Mouse (Mus musculus) liver (tissue): ENCODE results near the gene Hint3.
A peak's percentile ranks its signal among the peaks of the same experiment; 100 is the strongest.
"Not testable (repeated sequence)": the region's sequence is repeated elsewhere in the genome, so short reads cannot be mapped to it uniquely, and the experiment has no call there.

Experiments used
- DNase-seq: peaks from one replicate; pipeline ENCODE4 v3.0.0-alpha.2; 2020; ENCODE audit warnings: mixed read lengths

Hint3 gene

DNA sequence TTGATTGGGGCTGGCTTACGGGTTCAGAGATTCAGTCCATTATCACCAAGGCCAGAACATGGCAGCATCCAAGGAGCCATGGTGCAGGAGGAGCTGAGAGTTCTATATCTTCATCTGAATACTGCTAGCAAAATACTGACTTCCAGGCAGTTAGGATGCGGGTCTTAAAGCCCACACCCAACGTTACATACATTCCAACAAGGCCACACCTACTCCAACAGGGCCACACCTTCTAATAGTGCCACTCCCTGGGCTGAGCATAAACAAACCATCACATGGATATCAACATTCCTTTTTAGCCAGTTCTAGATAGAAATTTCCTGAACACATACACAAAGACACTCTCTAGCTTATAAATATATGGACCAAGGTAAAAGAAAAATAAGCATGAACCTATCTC is at the start of gene Hint3:
Hint3 (minus strand) TSS at position 120 of the 400 bp plus-strand sequence.
- no peak for DNase-seq

DNA sequence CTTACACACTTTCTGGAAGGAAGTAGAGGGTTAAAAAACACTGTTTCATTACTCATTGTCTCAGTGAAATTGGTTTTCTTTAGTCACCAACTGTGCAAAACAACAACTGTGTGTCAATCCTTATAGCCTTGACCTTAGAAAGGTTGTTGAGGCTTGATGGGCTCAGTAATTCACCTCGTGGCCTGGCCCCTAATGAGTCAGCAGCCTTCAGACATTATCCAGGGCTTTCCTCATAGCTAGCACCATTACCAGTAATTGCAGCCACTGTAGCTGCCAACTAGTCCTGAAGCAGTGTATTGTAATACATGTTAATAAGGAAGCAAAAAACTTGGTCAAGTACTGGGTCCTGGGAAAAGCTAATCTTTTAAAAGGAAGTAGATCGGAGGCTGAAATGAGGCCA is 48.6 kb upstream of the Hint3 start:
- no peak for DNase-seq

DNA sequence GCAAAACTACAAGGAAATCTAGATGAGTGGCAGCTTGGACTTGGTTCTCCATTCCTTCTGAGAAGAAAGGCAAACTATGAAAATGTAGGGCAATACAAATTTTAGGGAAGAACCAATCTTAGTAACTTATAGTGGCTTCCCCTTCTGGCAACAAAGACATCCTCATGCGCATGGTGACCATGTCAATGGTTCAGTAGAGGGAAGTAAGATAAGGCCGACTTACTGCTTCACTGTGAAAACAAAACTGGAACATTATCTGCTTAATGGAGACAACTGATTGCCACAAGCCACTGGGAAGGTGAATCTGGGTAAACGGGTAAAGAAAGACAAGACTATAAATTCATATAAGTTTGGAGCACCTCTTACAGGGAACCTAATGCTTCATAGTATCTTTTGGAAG is 45.4 kb upstream of the Hint3 start:
- no peak for DNase-seq

DNA sequence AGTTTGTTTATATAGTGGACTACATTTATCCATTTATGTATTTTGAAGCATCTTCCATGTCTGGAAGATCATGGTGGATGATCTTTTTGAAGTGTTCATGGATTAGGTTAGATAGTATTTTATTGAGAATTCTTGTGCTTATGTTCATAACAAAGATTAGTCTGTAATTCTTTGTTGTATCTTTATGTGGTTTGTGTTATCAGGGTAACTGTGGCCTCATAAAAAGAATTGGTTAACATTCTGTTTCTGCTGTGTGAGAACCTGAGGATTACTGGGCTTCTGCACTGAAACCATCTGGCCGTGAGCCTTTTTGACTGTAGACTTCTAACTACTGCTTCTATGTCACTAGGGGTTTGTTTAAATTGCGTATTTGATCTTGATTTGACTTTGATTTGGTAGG is 37.1 kb upstream of the Hint3 start:
- DNase-seq, result no peak

DNA sequence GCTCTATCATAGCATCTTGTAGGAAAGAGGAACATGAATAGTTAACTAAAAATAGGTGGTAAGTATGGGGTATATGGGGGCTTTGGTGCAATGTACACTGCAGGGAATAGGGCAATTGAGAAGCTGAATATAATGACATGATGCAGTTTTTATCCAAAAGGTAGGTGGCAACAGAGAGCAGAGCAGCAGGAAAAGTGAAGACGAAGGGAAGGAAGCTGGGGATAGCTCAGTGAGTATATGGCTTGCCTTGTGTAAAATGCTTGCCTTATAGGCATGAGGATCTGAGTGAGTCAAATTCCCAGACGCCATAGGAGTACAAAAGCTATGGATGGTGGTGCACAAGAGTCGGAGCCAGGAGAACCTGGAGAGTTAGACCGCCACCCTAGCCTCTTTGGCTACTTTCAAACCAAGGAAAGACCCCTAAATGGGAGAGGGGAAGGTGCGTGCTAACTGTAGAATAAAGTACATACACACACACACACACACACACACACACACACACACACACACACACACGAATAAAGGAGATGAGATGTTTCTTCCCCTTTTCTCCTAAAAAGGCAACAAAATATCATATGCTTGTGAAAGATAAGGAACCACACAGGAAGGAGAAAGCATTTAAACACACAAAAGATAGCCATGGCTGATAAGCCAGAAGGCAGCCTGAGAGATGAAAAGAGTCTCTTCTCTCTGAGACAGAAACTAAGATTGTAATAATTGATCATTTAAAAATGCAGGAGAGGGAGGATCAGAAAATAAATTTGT is 31.3 kb upstream of the Hint3 start:
- DNase-seq, result no peak

DNA sequence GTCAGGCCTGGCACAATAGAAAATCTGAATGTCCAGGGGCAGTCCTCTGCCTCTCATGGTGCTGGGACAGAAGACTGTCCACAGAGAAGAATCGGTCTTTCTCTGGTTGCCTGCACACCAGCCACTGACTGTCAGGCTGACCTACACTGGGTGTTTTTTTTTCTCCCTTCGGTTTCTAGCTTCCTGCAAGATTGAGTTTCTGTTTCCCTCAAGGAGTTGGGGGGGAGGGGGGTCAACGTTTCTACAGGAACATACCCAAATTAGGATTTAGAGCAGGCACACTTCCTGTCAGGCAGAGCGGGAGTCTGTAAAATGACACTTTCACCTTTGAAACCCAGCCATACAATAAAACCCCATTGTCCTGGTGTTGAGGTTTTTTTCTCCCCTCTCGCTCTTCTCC is 26.2 kb upstream of the Hint3 start:
- peak; percentile 31 for DNase-seq

DNA sequence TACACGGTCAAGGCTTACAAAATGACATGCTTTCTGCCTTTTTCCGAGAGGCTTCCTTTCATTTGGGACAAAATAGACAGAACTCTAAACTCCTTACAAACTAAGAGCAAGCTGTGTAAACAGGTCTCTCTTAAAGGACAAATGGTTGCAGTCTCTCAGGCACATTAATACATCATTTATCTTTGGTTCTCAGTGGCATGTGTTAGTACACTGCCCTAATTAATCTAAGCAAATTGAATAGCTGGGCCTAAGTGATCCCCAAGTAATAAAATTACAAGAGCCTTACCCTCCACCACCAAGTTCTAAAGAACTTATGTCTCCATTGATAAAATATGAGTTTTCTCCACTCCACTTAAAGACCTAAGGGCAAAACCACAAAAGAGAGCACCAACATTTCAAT is 18.2 kb upstream of the Hint3 start:
- DNase-seq, result no peak

DNA sequence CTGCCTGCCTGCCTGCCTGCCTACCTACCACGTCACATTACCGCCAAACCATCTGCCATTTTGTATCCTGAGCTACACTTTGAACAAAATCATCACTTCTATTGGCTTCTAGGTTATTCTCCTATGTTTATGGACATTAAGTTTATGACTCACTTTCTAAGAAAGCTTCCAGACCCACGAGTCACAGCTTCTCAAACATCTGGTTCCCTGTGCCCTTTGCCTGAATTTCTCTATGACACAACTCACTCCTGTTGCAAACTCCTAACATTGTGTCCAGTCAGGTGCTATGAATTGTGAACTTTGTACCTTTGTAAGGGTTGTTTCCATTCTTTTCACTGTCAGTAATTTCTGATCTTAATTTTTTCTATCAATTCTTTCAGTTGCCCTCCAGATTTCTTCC is 8.8 kb upstream of the Hint3 start:
- no peak for DNase-seq

DNA sequence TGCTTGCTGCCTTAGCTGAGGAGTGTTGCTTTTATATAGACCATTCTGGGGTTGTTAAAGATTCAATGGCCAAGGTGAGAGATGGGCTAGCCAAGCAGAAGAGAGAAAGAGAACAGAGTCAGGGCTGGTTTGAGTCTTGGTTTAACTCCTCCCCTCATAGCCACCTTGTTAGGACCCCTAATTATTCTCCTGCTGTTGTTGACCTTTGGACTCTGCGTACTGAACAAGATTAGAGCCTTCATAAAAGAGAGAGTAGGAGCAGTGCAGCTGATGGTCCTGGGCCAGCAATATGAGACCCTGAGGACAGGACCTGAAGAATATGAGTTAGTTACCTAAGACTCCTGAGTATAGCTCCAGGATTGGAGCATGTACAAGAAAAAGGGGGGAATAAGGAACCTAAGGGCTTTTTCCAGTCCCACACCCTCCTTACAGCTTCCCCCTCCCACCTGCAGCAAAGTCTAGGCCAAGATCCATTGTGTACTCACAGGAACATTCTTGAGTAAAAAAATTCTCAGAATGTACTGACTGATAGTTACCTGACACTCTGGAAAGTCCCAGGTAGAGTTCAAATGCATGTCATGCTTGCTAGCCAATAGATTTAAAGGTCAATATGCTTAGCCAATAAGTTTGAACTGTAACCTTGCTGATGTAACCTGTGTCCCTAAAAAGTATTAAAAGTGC is 7.2 kb upstream of the Hint3 start:
- DNase-seq, result not testable (repeated sequence)

DNA sequence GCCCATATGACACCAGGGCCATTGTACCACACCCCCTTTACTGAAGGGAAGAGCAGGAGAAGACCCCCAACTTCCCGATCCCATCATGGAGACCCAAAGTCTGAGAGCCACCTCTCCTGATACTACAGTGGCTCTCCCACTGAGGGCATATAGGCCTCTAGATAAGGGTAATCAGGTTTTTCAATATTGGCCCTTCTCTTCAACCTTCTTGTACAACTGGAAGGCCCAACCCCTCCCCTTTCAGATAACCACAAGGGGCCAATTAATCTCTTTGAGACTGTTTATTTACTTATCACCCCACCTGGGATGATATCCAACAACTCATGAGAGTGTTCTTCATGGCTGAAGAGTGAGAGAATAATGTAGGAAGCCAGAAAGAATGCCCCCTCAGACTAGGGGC is 3.3 kb upstream of the Hint3 start:
- no peak for DNase-seq

DNA sequence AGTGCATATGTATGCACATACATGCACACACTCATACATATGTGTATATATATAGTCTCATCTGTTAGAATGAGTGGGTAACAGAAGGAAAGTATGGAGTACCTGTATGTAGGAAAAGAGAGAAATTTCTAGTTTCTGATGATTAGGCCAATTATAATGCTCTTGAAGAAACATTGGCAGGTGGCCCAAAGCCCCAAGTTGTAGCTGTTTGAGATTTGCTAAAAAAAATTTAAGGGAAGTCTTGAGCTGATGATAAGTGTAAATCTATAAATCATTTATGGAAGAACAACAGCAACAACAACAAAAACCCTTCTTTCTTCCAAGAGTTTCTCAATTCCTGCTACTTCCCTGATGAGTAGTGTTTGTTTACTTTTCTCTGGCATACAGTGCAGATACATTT is 545 bp upstream of the Hint3 start:
- no peak for DNase-seq

DNA sequence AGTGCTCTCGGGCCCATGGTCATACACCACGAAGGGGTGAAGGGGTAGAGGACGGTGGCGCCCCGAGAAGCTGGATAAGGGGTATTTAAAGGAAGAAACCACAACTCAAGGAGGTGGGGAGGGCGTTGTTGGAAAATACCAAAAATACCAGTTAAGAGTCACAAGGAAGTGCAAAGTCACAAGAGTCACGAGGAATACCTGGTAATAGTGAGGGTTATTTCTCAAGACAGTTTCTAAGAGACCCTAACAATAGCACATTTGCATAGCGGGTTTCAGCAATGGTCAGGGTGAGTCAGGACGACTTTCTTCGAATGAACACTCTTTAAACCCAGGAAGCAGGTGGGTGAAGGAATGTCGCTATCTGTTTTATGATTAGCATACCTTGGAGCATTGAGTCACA is 988 bp downstream of the Hint3 start:
- DNase-seq, result not testable (repeated sequence)

DNA sequence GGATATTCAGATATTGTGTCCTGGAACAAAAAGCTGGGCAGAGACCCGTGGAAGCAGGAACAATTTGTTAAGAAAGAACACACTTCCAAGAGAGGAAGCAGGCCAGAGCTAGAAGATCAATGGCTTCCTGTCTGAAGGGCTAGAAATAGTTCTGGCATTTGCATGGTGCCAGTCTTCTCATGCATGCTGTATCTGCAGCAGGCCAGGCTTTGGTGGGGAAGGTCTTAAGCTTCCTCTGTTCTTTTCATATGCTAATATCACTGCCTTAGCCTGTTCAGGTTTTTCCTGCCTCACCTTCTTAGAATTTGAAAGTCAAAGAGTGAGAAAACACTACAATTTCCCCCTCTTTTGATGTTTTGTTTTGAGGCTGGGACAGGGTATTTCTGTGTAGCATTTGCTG is 1.9 kb downstream of the Hint3 start:
- DNase-seq, result no peak

DNA sequence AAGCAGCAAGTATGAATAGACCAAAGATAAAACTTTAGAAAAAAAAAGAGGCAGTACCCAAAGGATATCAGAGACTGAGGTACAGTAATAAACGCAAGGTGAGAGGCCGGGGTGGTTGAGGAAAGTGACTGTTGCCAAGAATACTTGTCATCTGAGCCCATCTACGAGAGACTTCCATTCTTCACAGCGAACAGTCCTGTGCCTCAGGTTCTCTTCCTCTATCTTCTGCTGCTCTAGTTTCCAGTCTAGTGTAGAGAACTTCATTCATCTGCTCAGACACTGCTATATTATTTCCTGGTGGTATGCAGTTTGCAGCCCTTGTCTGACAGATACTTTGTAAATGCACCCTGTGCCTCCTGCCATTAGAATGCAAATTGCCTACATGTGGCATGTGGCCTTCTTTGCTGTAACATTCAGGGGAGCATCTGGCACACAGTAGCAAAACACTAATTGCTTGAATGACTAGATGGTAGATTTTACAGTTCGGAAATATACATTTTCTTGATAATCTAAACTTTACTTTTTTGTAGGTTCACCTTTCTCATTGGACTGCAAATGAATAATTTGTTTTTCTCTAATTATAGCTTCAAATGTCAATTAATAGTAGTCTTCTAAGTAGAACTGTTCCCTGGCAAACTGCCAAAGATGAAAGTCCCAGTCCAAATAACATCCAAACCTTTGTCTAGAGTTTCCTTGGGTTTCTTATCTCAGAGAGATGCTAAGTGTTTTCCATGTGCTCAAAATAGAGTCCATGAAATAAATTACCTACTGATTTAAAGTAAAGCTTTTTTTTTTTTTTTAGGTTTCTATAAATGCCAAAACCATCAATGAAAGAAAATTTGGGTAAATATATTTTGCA is 5.0 kb downstream of the Hint3 start:
- no peak for DNase-seq

DNA sequence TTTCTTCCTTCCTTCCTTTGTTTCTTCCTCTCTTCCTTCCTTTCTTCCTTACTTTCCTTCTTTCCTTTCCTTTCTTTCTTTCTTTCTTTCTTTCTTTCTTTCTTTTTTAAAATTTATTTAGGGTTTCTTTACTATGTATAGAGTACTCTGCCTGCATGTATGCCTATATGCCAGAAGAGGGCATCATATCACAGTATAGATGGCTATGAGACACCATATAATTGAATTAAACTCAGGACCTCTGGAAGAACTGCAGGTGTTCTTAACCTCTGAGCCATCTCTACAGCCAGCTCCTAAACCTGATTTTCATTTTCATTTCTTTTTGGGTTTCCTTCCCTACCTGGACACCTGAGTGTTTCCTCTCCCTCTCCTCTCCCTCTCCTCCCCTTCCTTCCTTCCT is 6.5 kb downstream of the Hint3 start:
- no peak for DNase-seq

DNA sequence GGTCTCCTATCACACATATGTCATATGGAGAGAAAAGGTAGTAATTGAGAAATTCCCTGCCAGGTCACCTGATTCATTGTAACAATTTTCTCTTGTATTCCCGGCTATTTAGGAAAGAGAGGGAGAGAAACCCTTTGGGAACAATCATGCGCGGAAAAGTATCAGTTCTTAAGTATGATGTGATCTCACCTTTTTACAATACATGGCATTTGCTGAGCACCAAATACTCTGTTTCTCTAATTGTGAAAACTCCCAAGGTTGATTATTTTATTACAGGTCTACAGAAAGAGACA is 10.6 kb downstream of the Hint3 start:
- no peak for DNase-seq

DNA sequence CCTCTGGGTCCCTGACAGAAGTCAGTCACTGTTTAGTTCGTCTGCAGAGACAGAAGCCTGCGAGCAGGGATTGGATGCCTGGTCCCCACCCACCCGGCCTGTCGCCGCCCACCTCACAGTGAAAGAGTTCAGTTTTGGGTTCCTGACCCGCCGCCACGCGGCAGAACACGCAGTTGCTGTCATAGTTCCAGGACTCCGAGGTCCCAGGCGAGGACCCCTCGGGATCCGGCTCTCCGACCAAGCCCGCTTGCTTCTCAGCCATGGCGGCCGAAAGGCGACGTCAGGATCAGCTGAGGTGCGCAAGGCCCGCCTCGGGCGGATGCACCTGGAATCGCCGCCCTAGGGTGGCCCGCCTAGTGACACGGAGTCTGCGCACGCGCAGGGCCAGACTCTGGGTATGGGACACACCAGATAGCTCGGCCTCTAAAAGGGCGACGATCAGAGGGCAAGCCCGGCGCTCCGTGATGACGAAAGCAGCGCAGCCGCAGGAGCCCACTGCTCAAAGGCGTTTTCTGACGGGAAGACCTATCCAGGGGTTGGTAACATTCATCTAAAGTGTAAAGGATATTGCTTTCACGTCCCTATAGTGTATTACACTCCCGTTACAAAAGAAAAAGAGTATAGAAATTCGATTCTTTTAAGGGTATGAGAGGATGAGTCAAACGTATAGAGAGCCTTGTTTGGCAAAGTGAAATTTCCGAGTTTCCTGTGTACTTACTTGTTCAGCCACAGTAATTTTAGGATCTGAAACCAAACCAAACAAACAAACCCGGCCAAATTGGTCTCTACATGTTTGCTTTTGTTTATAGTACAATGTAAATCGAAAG is 11.1 kb downstream of the Hint3 start:
- DNase-seq, result peak; percentile 98

DNA sequence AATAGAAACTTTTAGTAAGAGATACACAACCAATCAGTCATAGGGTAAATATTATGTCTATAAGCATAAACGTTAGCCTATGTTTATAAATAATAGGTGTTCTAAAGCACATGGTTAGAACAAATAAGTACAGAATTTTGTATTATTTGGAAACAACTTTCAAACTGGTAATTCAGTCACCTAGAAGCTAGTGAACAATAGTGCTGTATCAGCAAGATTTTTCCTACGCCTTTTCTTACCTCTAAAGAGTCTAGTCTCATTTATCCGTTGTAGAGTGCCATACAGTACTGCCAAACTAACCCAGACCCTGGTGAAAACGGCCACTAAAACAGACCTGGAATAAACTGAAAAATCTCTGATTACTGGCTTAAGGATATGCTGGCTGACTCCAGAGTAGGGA is 16.4 kb downstream of the Hint3 start:
- no peak for DNase-seq

DNA sequence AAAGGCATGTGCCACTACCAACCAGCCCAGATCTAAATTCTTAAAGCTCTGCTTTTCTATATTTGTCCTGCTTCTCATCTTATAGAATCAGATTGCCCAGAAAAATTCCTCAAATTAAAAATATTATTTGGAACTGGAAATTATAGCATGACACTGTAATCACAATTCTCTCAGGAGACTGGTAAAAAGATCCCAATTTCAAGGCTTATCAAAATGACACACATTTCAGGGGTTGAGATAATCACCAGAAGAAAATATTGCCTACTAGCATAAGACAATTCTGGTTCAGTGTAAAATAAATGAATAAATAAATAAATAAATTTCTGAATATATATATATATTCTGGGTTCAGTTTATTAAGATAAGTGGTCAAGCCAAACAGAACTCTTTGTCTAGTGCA is 19.8 kb downstream of the Hint3 start:
- DNase-seq, result no peak

DNA sequence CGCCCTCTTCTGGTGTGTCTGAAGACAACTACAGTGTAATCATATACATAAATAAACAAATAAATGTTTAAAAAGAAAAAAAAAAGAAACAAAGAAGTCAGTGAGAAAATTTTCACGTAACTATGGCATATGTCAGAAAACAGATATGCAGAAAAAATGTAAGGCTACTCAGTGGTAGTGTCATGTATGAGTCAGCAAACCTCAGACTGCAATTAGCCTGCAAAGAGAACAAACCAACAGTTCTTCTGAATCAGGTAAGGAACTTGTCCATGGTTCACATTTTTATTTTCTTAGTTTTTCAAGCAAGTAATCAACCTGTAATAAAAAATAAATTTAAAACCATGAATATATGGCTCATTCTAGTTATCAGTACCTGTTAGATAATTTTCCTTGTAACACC is 21.3 kb downstream of the Hint3 start:
- no peak for DNase-seq

DNA sequence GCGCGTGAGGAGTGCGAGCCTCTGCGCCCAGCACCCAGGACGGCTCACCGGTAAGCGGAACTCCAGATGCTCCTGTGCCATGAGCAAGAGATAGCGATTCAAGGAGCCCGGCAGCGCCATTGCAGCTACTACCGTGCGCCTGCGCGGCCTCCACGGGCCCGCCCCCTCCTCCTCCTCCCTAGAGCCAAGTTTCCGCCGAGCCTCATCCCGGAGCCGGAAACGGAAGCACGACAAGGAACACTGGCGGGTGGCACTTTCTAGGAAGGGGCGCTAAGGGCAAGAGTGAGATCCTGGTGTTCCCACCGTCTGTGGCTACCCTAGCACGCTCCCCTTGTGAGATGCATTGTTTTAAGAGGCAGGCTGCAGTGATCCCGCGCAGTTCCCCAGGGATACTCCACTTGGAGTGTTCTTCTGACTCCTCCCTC is 28.9 kb downstream of the Hint3 start, which contains the start of gene Trmt11:
Trmt11 (minus strand) TSS at position 208 of the 425 bp plus-strand sequence.
- peak; percentile 92 for DNase-seq

DNA sequence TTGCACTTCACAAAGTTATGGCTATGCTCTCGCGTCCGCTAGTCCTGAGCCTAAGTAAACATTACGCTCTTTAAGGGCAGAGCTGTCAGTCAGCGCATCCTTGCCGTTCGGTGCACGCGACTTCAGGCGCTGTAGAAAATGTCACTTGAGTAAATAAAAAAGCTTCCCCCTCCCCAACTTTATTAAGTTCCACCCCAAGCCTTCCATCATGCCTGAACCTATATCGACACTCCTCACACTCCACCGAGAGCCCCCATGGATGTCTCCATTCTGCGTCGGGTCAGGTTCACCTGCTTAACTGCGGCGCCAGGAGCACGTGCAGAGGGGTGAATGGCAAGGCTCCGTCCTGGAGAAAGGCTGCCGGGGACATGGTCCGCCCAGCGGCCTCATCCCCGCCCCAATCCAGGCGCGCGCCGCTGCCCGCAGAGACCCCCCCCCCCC is 29.3 kb downstream of the Hint3 start:
- no peak for DNase-seq

DNA sequence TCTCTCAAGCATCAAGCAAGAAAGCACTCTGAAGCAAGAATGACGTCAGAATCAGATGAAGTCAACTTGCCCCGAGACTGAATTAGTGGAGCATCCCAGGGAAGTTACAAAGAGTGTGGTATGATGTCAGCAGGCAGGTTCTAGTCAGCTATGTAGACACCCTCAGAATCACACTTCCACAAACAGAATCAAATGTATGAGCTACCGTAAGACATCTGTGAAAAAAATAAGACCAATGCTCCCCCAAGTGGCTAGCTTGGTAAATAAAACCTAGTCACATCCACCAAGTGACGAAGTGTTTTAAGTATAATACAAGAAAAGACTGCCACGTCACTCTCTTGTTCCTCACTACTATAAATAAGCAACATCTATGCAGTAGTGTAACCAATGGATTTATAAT is 42.4 kb downstream of the Hint3 start:
- DNase-seq, result no peak
